Mouse (Mus musculus) adipocyte (in vitro differentiated cells): Measurements from ENCODE around the gene Cep95.

Experiments
- DNase-seq: peaks from one replicate; pipeline ENCODE4 v3.0.0-alpha.2; 2016; ENCODE audit warnings: low spot score

The Cep95 gene

DNA sequence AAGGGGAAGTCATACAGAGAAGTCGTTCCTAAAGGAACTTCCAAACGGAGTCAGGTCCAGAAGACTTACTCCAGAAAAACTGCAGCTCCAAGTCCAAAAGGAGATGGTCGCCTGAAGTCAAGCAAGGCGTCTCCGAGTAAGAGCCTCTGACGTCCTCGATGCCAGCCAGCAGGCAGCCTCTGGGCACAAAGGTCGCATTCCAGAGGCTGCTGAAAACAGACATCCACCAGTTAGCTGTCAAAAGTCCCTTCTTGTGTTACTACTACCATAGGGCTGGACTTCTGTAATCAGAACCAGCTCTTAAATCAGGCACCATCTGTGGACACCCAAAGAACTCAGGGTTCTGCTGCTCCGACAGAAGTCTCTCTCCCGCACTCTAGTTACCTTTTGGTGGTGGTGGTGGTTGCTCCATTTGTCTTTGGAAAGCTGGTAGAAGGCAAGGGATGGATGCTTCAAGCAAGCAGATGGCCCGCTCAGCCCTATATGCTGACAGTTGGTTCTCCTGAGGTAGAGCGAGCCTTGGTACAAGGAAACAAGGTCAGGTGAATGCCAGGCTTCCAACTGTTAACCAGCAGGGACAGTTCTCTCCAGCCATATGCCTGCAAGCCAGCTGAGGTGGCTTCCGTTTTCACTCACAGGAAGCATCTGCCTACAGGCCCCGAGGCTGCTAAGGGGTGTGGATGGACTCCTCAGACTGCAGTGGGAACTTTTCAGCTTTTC lies 25.7 kb downstream of the Cep95 start:
- peak; percentile 64 for DNase-seq

DNA sequence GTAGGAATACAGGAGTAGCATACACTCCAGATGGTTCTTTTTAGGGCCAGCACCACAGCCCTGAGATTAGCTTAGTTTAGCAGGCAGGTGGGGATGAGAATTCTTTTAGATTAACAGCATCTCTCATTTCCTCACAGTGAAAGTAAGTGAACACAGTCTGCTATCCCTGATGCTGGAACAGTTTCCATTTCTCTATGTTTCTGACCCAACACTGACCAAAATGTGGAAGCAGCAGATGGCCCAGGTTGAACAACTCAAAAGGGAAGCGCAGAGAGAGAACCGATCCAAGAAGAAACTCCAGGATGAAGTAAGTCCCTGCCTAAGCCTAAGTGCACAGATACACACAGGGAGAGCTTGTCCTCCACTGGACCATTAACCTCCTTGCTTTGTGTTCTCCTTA lies 26.3 kb downstream of the Cep95 start:
- DNase-seq: no peak

DNA sequence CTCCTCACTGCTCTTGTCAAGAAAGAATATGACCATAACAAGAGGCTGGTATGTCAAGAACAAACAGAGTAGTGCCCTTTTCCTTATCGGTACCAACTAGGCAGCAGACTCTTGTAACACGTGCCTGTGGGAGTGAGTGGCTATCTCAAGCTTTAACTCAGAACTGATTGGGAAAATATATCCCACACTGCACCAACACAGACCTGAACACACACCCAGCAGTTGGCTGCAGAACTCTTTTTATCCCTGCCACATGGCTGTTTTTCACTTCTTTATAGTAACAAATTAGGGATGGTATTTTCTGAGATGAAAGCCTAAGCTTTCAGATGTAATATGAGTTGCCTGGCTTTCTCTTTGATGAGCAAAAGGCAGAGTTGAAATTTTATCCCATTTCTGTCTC lies 26.7 kb downstream of the Cep95 start:
- DNase-seq: no peak

DNA sequence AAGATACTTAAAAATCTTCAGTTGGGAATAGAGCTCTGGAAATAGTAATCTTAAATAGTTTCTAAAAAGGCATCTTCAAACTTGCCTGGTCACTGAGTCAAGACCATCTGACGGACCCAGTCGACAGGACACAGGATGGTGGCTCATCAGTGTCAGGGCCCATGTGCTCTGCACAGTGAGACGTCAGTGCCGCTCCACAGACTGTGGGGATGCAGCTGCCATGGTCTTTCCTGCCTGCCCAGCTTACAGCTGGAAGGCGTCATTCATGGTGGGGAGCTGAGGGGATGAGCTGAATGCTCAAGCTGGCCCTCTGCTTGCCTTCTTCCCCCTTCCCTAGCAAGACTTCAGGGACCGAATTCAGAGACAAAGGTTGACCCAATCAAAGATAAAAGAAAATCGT lies 27.3 kb downstream of the Cep95 start:
- DNase-seq: no peak

DNA sequence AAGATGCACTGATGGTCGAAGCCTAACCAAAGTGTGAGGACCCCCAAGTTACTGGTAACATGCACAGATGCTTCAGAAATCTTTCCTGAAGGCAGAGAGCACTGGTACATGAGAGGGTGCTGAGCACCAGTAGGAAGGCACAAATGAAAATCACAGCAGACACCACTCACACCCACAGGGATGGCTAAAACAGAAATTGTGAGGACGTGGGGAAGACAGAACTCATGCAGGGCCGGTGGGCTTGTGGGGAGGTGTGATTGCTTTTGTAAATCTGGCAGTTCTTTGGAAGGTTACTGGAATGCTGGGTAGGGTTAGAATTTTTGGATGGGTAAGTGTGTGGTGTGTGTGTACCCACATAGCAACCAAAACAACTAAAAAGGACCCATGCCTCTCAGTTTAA lies 28.1 kb downstream of the Cep95 start:
- no peak for DNase-seq

DNA sequence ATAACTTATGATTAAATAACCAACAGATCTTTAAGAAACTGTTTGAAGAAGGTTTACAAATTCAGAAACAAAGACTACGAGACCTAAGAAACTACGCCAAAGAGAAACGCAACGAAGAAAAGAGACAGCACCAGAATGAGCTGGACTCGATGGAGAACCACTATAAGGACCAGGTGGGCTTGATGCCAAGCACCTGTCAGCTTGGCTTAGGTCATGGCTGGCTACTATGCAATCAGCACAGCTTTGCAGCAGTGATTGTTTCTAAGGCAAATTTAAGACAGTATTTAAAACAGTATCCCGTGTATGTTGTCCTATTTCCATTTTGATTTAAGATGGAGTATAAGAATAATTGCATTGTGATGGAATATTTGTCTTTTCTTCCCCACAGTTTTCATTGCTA lies 28.8 kb downstream of the Cep95 start:
- no peak for DNase-seq

DNA sequence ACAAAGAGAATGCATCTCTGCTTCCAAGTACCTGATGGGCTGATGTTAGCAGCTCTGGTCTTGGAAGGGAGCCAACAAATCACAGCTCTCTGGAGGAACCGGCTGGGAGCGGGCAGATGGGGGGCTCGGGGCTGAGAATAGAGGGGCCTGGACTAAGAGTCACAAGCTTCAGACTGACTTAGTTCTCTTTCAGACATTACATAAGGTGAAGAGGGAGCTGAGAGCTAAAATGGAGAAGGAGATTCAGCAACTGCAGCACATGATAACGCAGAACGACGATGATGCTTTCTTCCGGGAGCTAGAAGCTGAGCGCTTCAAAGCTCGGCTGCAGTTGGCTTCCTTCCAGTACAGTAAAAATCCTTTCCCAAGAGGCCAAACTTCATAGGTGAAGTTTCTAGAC lies 29.3 kb downstream of the Cep95 start:
- no peak for DNase-seq

DNA sequence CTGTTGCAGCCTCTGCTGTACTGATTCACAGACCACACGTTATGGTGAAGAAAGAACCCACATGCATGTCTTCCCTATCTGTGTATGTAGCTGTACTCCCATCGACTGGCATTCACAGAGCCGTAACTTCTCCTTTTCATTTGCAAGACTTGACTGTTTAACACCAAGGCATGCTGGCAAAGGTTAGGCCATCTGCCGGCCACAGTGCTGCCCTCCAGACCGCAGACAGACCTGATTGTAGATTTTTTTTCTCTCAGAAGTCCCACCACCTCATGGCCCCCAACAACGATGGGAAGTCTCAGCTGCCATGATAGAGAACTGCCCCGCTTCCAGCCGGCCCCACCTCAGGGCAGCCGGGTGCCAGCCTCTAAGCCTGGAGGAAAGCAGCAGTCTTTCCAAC lies 30.5 kb downstream of the Cep95 start:
- no peak for DNase-seq

DNA sequence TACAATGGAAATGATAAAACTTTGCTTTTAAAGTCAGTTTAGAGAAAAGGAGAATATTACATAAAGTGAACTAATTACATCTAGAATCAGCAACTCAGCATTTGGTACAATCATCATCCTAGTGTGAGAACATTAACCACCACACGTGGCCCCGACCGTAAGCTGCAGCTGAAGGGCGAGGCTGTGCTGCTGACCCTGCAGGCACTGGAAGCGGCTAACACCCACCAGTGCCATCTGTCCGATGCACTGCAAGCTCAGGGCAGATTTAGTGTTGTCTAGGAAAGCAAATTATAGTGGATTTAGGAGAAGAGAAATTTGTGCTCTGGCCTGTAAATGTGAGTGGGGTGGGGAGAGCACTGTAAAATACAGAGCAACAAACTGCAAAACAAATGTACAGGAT lies 31.2 kb downstream of the Cep95 start:
- DNase-seq: no peak

DNA sequence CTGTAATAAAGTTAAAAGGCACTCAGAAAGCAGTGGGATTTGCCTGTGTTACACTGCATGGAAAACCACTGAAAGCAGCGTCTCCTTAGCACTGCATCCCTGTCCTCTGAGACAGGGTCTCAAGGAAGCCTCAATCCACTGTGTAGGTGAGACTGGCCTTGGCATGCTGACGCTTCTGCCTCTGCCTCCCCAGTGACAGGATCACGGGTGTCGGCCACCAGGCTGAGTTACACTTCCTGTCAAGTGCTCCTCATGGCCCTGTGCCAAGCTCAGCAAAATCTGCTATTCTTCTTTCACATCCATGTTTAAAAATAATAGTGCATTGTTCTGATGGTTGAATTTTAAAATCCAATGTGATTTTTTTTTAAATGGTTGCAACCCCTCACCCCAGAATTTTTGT lies 31.9 kb downstream of the Cep95 start:
- DNase-seq: no peak

DNA sequence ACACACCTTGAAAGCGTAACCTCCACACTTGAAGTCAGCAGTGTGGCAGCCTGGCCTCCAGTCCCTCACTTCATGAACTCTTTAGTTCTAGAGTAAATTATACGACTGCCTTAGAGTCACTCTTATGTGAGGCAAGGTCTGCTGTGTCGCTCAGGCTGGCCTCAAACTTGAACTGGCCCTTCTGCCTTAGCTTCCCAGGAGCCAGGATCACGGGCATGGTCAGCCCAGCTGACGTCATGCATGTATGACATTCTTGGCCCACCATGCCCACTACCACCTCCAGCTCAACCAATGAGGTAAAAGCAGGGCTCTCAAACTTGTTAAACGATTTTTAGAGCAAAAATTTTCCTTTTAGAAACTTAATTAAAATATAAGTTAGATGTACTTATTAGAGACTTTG lies 32.3 kb downstream of the Cep95 start:
- no peak for DNase-seq

DNA sequence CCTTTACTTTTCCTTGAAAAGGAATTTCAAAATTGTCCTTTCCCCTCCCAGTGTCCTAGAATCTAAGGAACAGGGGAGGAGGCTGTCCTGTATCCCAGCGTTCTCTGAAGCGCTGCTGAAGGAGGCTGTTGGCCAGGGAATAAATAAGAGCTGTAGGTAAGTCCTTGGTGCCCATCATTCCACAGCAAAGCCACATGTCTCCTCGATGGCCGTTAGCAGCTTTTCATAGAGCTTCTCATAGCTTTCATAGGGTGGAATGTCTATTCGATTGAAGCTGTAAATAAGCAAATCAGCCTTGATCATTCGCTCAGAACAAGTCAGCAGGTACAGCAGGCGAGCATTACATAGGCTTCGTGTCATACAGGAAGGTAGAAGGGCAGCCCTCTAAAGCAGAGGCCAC lies 33.4 kb downstream of the Cep95 start:
- no peak for DNase-seq

DNA sequence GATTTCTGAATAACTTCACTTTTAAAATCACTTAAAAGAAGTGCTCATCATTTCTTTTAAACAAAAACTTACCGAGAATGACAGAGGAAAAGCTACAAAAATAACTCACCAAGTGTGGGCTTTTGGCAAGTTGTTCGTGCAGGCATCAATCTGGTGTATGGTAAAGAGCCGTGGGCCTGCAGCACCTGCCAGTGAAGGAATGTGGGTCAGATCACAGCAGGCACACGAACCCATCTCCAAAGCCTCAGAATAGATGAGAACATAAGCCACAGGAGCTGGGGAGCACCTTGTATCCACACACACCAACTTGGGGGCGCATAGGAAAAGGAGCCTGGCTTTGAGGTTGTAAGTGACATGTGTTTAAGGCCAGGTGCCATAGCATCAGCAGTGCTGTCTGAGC lies 33.9 kb downstream of the Cep95 start:
- DNase-seq: no peak

DNA sequence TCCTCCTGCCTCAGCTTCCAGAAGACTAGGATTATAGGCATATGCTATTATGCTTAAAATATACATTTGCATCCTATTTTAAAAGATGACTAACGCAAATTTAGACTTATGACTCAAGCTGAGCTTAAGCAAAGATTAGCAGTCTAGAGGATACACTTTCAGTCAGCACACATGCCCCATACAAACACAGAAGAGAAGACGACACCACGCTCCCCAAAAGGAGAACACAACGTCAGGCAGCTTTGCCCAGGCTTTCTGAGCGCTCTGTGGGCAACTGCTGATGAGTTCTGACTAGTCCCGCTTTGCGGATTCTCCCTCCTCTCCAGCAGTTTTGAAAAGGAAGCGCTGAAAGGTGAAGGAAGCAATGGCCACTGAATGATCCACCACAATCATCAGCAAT lies 34.7 kb downstream of the Cep95 start:
- DNase-seq: no peak

DNA sequence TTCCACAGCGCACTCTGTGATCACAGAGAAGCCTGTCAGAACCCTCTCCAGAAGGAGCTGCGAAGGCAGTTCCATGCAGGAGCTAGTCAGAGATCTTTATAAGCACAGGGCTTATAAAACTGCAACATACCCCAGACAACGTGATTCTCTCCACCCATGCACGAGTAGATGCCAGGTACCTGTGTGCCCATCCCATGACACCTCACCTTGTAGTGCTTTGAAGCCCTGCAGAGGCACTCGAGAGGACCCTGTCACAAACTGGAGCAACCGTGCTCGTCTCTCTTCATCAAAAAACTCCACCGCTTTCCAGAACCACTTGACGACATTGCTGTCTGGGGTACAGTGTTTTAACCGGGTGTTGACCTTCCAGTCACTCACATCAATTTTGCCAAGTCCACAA lies 35.4 kb downstream of the Cep95 start:
- no peak for DNase-seq

DNA sequence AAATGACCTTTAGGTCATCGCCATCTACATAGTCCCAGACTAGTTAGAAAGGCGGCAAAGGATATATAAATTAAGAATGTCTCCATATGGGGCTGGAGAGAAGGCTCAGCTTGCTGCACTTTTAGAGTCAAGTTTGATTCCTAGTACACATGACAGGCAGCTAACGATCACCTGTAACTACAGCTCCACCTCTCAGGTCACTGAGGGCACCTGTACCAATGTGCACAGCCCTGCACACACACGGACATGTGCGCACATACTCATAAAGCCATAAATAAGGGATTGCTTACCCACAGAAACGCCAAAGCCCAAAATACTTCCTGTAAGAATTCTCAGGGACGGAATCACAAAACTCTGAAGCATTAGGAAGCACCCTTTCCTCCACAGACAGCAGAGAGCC lies 39.0 kb downstream of the Cep95 start:
- DNase-seq: no peak

DNA sequence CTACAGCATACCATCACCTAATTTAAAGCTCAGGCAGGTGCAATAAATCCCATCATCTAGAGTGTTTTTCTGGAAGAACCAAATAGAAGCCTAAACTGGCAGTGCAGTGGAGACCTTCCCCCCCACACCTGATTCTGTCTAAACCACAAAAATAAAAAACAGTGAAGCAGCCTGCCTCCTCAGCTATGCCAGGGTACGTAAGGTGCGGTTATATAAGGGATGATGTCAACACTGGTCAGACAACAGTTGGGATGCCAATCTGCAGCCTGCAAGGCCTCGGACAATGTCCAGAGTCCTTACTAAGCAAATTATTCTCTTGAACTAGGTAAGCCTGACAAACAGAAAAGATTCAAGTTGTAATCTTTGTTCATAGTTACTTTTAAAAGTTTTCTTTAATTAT lies 53.0 kb downstream of the Cep95 start:
- DNase-seq: no peak

DNA sequence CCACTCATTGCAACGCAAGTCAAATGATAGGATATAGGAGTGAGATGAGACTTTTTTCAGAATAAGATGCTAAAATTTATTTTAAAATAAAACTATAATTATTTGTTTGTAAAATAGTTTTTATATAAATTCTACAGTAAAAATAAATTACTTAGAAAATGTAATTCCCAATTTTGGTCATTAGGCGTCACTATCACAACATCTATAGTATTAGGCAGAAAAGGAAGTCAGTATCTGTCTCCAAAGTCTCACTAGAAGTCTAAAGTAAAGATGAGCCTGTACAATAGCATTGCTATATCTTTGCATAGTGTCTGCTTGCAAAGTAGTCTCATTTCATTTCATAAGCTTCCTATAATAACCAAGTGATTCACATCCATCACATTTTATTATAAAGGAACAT lies 62.4 kb downstream of the Cep95 start:
- peak; percentile 59 for DNase-seq
